Mouse (Mus musculus) activated CD4-positive, CD25-positive, alpha-beta regulatory T cell, adult 4 months (primary cell): Measurements from ENCODE around the gene Wiz. TPM values are rescaled to one million over a fixed set of nuclear protein-coding genes. Genes with fewer than 3 reads are reported as not detected.
A peak's percentile ranks its signal among the peaks of the same experiment; 100 is the strongest.

ENCODE experiments used
- ATAC-seq: one replicate; pipeline ENCODE4 v1.8.0; 2017
- polyA plus RNA-seq, 2 experiments: library from polyadenylated mRNA; unstranded; fragments of 100-300 nt; shearing (Covaris generic); gene quantifications; one replicate each; pipeline ENCODE4 v1.2.1; 2017

Wiz gene
- polyA plus RNA-seq, 2 experiments from 2014 or later: 11.9 TPM

- no peak for ATAC-seq
Observed at GRCm38 (mm10) chr17:32377137-32377536, 12.1 kb downstream of the Wiz start.

- ATAC-seq: no peak
Observed at GRCm38 (mm10) chr17:32376475-32376874, 12.8 kb downstream of the Wiz start.

- peak; percentile 72 for ATAC-seq
Observed at GRCm38 (mm10) chr17:32368991-32369578, 20.2 kb downstream of the Wiz start.

- ATAC-seq: no peak
Observed at GRCm38 (mm10) chr17:32367706-32368105, 21.5 kb downstream of the Wiz start.

GRCm38 (mm10) chr17:32365296-32365695 is 23.9 kb downstream of the Wiz start:
- ATAC-seq: no peak

GRCm38 (mm10) chr17:32364850-32365249 is 24.4 kb downstream of the Wiz start:
- ATAC-seq: no peak

- peak; percentile 86 for ATAC-seq
Observed at GRCm38 (mm10) chr17:32364331-32364730, 24.9 kb downstream of the Wiz start.

GRCm38 (mm10) chr17:32363821-32364301 is 25.4 kb downstream of the Wiz start:
- peak; percentile 33 for ATAC-seq

GRCm38 (mm10) chr17:32362686-32363085 is 26.6 kb downstream of the Wiz start:
- ATAC-seq: no peak

GRCm38 (mm10) chr17:32359928-32360327 is 29.3 kb downstream of the Wiz start:
- ATAC-seq: no peak

- no peak for ATAC-seq
Observed at GRCm38 (mm10) chr17:32358943-32359340, 30.3 kb downstream of the Wiz start.

- ATAC-seq: no peak
Observed at GRCm38 (mm10) chr17:32358192-32358942, 30.9 kb downstream of the Wiz start.

- no peak for ATAC-seq
Observed at GRCm38 (mm10) chr17:32356766-32357760, 32.2 kb downstream of the Wiz start.

- no peak for ATAC-seq
Observed at GRCm38 (mm10) chr17:32356281-32356680, 33.0 kb downstream of the Wiz start.

- ATAC-seq: no peak
Observed at GRCm38 (mm10) chr17:32355031-32355430, 34.2 kb downstream of the Wiz start.

GRCm38 (mm10) chr17:32354211-32354610 is 35.0 kb downstream of the Wiz start:
- no peak for ATAC-seq

- no peak for ATAC-seq
Observed at GRCm38 (mm10) chr17:32353696-32354095, 35.5 kb downstream of the Wiz start.

GRCm38 (mm10) chr17:32351726-32352125 is 37.5 kb downstream of the Wiz start:
- ATAC-seq: no peak

GRCm38 (mm10) chr17:32351269-32351668 is 38.0 kb downstream of the Wiz start:
- no peak for ATAC-seq

GRCm38 (mm10) chr17:32350382-32350983 is 38.8 kb downstream of the Wiz start, which contains the start of gene Akap8l:
TSS of gene Akap8l (minus strand) at chr17:32350607.
- peak; percentile 97 for ATAC-seq

- no peak for ATAC-seq
Observed at GRCm38 (mm10) chr17:32349851-32350381, 39.3 kb downstream of the Wiz start.
